Mouse (Mus musculus) myocyte (in vitro differentiated cells): Measurements from ENCODE around the gene Slc1a2.

ENCODE experiments used
- CEBPB ChIP-seq: IDR thresholded peaks from 2 replicates; pipeline ENCODE4 v1.6.1; 2011; ENCODE audit warnings: mild to moderate bottlenecking, moderate library complexity; ENCODE audit not compliant: poor library complexity, insufficient read depth, severe bottlenecking
- E2F4 ChIP-seq: IDR thresholded peaks from one replicate; pipeline ENCODE4 v1.6.1; 2011; ENCODE audit warnings: mild to moderate bottlenecking, control low read depth, moderate library complexity; ENCODE audit not compliant: insufficient read depth
- MAX ChIP-seq: IDR thresholded peaks from one replicate; pipeline ENCODE4 v1.6.1; 2011; ENCODE audit warnings: low read depth, mild to moderate bottlenecking, control low read depth
- MYOD1 ChIP-seq, 3 experiments: IDR thresholded peaks; one replicate each; pipeline ENCODE4 v1.6.1; 2011; ENCODE audit warnings: control low read depth in 2 of 3, low read depth in 2 of 3, mild to moderate bottlenecking in 2 of 3, moderate library complexity in 1 of 3; ENCODE audit not compliant: insufficient read length in 2 of 3, control insufficient read depth in 1 of 3
- POLR2A ChIP-seq: IDR thresholded peaks from one replicate; pipeline ENCODE4 v1.6.1; 2011; ENCODE audit warnings: low read depth, mild to moderate bottlenecking, control low read depth, moderate library complexity; ENCODE audit not compliant: insufficient read length
- TCF12 ChIP-seq: IDR thresholded peaks from one replicate; pipeline ENCODE4 v1.6.1; 2011; ENCODE audit warnings: mild to moderate bottlenecking, control low read depth; ENCODE audit not compliant: poor library complexity, insufficient read depth, severe bottlenecking
- TCF3 ChIP-seq: IDR thresholded peaks from one replicate; pipeline ENCODE4 v1.6.1; 2011; ENCODE audit warnings: low read depth, control low read depth; ENCODE audit not compliant: insufficient read length
- USF1 ChIP-seq: IDR thresholded peaks from one replicate; pipeline ENCODE4 v1.6.1; 2011; ENCODE audit warnings: low read depth, mild to moderate bottlenecking, control low read depth, moderate library complexity

DNA sequence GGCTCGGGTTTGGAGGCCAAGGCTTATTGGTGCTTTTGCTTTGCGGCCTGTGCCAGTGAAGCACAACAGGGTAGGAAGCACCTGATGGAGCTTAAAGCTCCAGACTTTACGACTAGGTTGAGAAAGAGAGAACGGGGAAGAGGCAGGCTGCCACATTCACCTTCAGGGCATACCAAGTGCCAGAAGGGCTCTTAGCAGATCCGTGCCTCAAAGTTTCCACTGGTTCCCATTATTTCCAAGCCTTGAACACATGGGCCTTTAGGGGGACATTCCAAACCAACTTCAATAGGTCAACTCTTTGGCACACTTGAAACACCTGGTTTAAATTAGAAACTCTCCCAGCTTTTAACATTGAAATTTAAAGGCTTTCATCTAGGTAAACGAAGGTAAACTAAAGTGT lies 134.3 kb downstream of the Slc1a2 start:
- TF ChIP-seq TCF3 (no peak), POLR2A (no peak), MAX (no peak), CEBPB (no peak), TCF12 (no peak), USF1 (no peak), E2F4 (no peak), MYOD1 (IDR thresholded peaks at IDR 0.05; ENCODE audit: control insufficient read depth in 1 of 3, insufficient read length in 2 of 3, low read depth in 2 of 3) (no peak)
